8 mouse cellular contexts compared by ENCODE assay signal in the genomic region with DNA sequence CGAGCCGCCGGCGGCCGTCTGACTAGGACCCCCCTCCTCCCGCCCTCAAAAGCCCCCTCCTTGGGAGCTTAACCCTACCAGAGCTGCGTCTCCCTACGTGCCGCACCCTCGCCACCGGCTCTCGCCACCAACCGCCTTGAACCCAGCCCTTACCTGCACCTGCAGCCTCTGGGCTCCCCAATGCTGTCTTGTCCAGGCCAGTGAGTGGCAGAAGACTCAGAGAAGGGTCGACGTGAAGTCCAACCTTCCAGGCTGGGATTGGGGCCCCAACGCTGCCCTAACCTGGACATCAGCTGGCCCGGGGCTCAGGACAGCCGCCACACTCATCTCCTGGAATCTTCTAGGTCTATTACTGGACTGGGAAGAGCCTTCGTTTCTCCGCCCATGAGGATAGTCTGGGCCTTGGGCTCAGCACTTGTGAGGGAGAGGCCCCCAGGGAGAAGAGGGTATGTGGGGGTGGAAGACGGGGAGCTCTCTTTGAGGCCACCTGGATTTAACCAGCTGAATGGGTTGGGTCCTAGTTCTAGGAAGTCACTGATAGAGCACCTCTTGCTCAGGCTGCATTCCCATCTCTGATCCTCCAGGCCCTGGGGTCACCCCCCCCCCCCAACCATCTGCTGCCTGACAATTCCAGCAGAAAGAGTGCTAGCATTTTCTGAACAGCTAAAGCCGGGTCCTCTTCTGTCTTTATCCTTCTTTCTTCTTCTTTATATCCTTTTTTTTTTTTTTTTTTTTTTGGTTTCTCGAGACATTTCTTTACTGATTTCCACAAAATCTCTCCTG. TPM values are rescaled to one million over a fixed set of nuclear protein-coding genes. Genes with fewer than 3 reads are reported as not detected.
DNase-seq lines count a peak whose midpoint lies in the region; ATAC-seq and TF ChIP-seq lines count a peak whose summit lies in the region.

A gene (minus strand): TSS at position 321 of the 783 bp plus-strand sequence.

- TF ChIP-seq CTCF in olfactory bulb, adult 2 months (IDR thresholded peaks at IDR 0.05; ENCODE audit: insufficient read depth, low read depth, low read length), result no peak

- no peaks in the 10 kb centered on the region for H3K36me3 ChIP-seq in lung, embryonic 16.5 days (ENCODE audit: control insufficient read depth, insufficient read depth, low read length)

- peaks cover 59% of the 10 kb centered on the region for H3K27me3 ChIP-seq in lung, embryonic 16.5 days (ENCODE audit: control insufficient read depth, insufficient read depth, low read depth, low read length)

- ATAC-seq in cerebellum, adult (ENCODE audit: insufficient number of reproducible peaks, low FRiP score, low TSS enrichment), result no peak
- ATAC-seq in lung, embryonic 16.5 days (ENCODE audit: low read depth), result no peak; the same call in 1 of the 2 replicates

- H3K4me1 ChIP-seq in lung, embryonic 16.5 days (replicated peaks; ENCODE audit: control insufficient read depth, insufficient read depth, low read length), result peaks cover 11% of the 10 kb centered on the region
- peaks cover 38% of the 10 kb centered on the region for H3K4me1 ChIP-seq in olfactory bulb, adult 2 months (ENCODE audit: control insufficient read depth, insufficient read depth, low read length)

- peak within 1 kb of the TSS; percentile 61 for H3K9ac ChIP-seq in lung, embryonic 16.5 days (ENCODE audit: low read length)

- 11% methylated on average over 23 of the region's 23 CpGs for WGBS in lung, embryonic 16.5 days
- 11% methylated on average over 23 of the region's 23 CpGs for WGBS in olfactory bulb, adult 2 months

- DNase-seq in cerebellum, postnatal 10 days, result peak; percentile 60 to 64
- DNase-seq in lung, adult 18-20 months, result no peak
- DNase-seq in left cerebral cortex, postnatal 4 days, result no peak
- no peak for DNase-seq in adrenal gland, adult (ENCODE audit: inconsistent age in 2 of 2, low spot score in 1 of 2)
- no peak for DNase-seq in spleen, adult 12 weeks (ENCODE audit: low spot score)

- H3K27ac ChIP-seq in lung, embryonic 16.5 days (ENCODE audit: low read length), result no peak within 1 kb of the TSS
- H3K27ac ChIP-seq in olfactory bulb, adult 2 months (ENCODE audit: insufficient read depth, low read depth, low read length), result no peak within 1 kb of the TSS

- no peak for TF ChIP-seq POLR2A in olfactory bulb, adult 2 months (IDR thresholded peaks at IDR 0.05; ENCODE audit: insufficient read depth, low read depth, low read length)

- H3K4me3 ChIP-seq in lung, embryonic 16.5 days (ENCODE audit: low read length), result peak within 1 kb of the TSS; percentile 53
- H3K4me3 ChIP-seq in olfactory bulb, adult 2 months (ENCODE audit: insufficient read depth, low read depth, low read length), result peak within 1 kb of the TSS; percentile 47

- peak within 1 kb of the TSS; percentile 86 for H3K4me2 ChIP-seq in lung, embryonic 16.5 days (ENCODE audit: low read depth, low read length)

- H3K9me3 ChIP-seq in lung, embryonic 16.5 days (ENCODE audit: control insufficient read depth, low read length), result no peaks in the 10 kb centered on the region

- intact Hi-C loops in left cerebral cortex, postnatal 4 days (cut with DNase I), result no loop called here

RNA-seq across cellular contexts. Expression of the gene that starts here (rescaled TPM):
- polyA plus RNA-seq in lung, embryonic 16.5 days (2015; fragmentation: Nextera tagmentation; extraction: Ambion mirVana), result 0.21 and 0.96 TPM in 2 replicates
- total RNA-seq in left cerebral cortex, postnatal 4 days (2021), result 10 to 100 TPM; 13.8 to 15.5 TPM
- not detected in 2 replicates for polyA plus RNA-seq in olfactory bulb, adult 2 months (2012; ENCODE audit: insufficient read depth, insufficient read length, low replicate concordance, missing spikeins)

Comparison
In these comparisons a context has a peak if more than half of its experiments do, and no peak if none do; other contexts are left out.
1. DNase-seq: peak in cerebellum, postnatal 10 days (2 of 2); none in lung, adult 18-20 months (0 of 2), left cerebral cortex, postnatal 4 days (single experiment), adrenal gland, adult (0 of 2) and spleen, adult 12 weeks (single experiment).